Mouse (Mus musculus) lung, postnatal 0 days (tissue): Measurements from ENCODE around the gene Arih2.

ENCODE experiments used
- CTCF ChIP-seq: IDR thresholded peaks from 2 replicates; pipeline ENCODE4 v1.5.1; 2016; ENCODE audit warnings: antibody characterized with exemption, mild to moderate bottlenecking
- EP300 ChIP-seq: IDR thresholded peaks from 2 replicates; pipeline ENCODE4 v1.6.1; 2016; ENCODE audit warnings: antibody characterized with exemption, mild to moderate bottlenecking, control low read depth

- no peak for TF ChIP-seq CTCF
- TF ChIP-seq EP300 = no peak
Observed at GRCm38 (mm10) chr9:108565881-108566814, 83.0 kb downstream of the Arih2 start.
